Mouse (Mus musculus) MEL (cell line): ENCODE measurements at regions not wholly inside any gene's neighbourhood (a gene's known extent, or its start where the extent isn't known, plus 50 kb on each side); places are given as distances from the start of the nearest gene placed in this dataset.

Experiments used
- DNase-seq: peaks from one replicate; pipeline ENCODE4 v3.0.0; 2011; ENCODE audit warnings: low read depth, low spot score
- H3K27ac ChIP-seq: 2 replicates; pipeline ENCODE4 v1.5.1; 2012; ENCODE audit warnings: low read depth, mild to moderate bottlenecking, control low read depth, low read length, moderate library complexity; ENCODE audit not compliant: control insufficient read depth
- H3K27me3 ChIP-seq, 2 experiments: fragments of 150-350 bp in 1 of 2; sonication (generic) in 1 of 2; 2 replicates each; pipeline ENCODE4 v1.6.1; 2012; ENCODE audit warnings: low read length in 2 of 2, mild to moderate bottlenecking in 2 of 2, improper control_type of control experiment in 1 of 2, moderate library complexity in 1 of 2; ENCODE audit not compliant: insufficient read depth in 2 of 2, control insufficient read depth in 1 of 2
- H3K36me3 ChIP-seq, 2 experiments: 2 replicates each; pipeline ENCODE4 v1.6.1; 2012 to 2014; ENCODE audit warnings: low read length in 2 of 2, improper control_type of control experiment in 1 of 2, inconsistent platforms in 1 of 2, mild to moderate bottlenecking in 1 of 2; ENCODE audit not compliant: insufficient read depth in 2 of 2, control insufficient read depth in 1 of 2
- H3K4me1 ChIP-seq, 2 experiments: fragments of 150-350 bp in 1 of 2; sonication (generic) in 1 of 2; 2 replicates each; pipeline ENCODE4 v1.6.1; 2012; ENCODE audit warnings: low read length in 2 of 2, improper control_type of control experiment in 1 of 2, mild to moderate bottlenecking in 1 of 2; ENCODE audit not compliant: insufficient read depth in 2 of 2, control insufficient read depth in 1 of 2
- H3K4me3 ChIP-seq, 2 experiments: fragments of 150-350 bp in 1 of 2; sonication (generic) in 1 of 2; 2 replicates each; pipeline ENCODE4 v1.5.1; 2012; ENCODE audit warnings: low read depth in 2 of 2, low read length in 2 of 2, mild to moderate bottlenecking in 2 of 2, moderate library complexity in 2 of 2, control low read depth in 1 of 2, improper control_type of control experiment in 1 of 2; ENCODE audit not compliant: control insufficient read depth in 1 of 2, insufficient read depth in 1 of 2
- H3K79me2 ChIP-seq: 2 replicates; pipeline ENCODE4 v1.6.1; 2012; ENCODE audit warnings: mild to moderate bottlenecking, low read length, moderate library complexity; ENCODE audit not compliant: control insufficient read depth, poor library complexity, insufficient read depth
- H3K9ac ChIP-seq: 2 replicates; pipeline ENCODE4 v1.6.1; 2012; ENCODE audit warnings: low read depth, mild to moderate bottlenecking, control low read depth, low read length, moderate library complexity; ENCODE audit not compliant: control insufficient read depth, poor library complexity, severe bottlenecking
- H3K9me3 ChIP-seq: fragments of 150-350 bp; sonication (generic); replicated peaks from 2 replicates; pipeline ENCODE4 v1.6.1; 2012; ENCODE audit warnings: mild to moderate bottlenecking, low read length, improper control_type of control experiment, moderate library complexity; ENCODE audit not compliant: insufficient read depth
- BHLHE40 ChIP-seq: IDR thresholded peaks from 2 replicates; pipeline ENCODE4 v1.6.1; 2012; ENCODE audit warnings: low read depth, mild to moderate bottlenecking, inconsistent platforms, low read length, improper control_type of control experiment, borderline replicate concordance
- CHD2 ChIP-seq: IDR thresholded peaks from 2 replicates; pipeline ENCODE4 v1.6.1; 2011; ENCODE audit warnings: low read length, improper control_type of control experiment
- CTCF ChIP-seq, 3 experiments: IDR thresholded peaks in 2 of 3; conservative IDR thresholded peaks in 1 of 3; 2 replicates each; pipeline ENCODE4 v1.5.1; 2011 to 2012; ENCODE audit warnings: low read length in 3 of 3, low read depth in 2 of 3, mild to moderate bottlenecking in 2 of 3, improper control_type of control experiment in 1 of 3, inconsistent platforms in 1 of 3, mixed read lengths in 1 of 3, moderate library complexity in 1 of 3; ENCODE audit not compliant: control insufficient read depth in 1 of 3, insufficient read depth in 1 of 3, poor library complexity in 1 of 3, severe bottlenecking in 1 of 3
- E2F4 ChIP-seq: IDR thresholded peaks from 2 replicates; pipeline ENCODE4 v1.6.1; 2011; ENCODE audit warnings: low read depth, low read length, improper control_type of control experiment, borderline replicate concordance
- ELF1 ChIP-seq: IDR thresholded peaks from 2 replicates; pipeline ENCODE4 v1.6.1; 2014; ENCODE audit warnings: low read depth, mild to moderate bottlenecking, inconsistent platforms, low read length, improper control_type of control experiment, moderate library complexity
- EP300 ChIP-seq, 2 experiments: IDR thresholded peaks; 2 replicates each; pipeline ENCODE4 v1.6.1; 2011; ENCODE audit warnings: improper control_type of control experiment in 2 of 2, low read length in 2 of 2, low read depth in 1 of 2, mild to moderate bottlenecking in 1 of 2
- ETS1 ChIP-seq: IDR thresholded peaks from 2 replicates; pipeline ENCODE4 v1.6.1; 2012; ENCODE audit warnings: low read depth, mild to moderate bottlenecking, inconsistent platforms, low read length, improper control_type of control experiment, moderate library complexity
- GABPA ChIP-seq: IDR thresholded peaks from 2 replicates; pipeline ENCODE4 v1.6.1; 2012; ENCODE audit warnings: low read depth, mild to moderate bottlenecking, inconsistent platforms, low read length, improper control_type of control experiment, moderate library complexity
- GATA1 ChIP-seq: IDR thresholded peaks from 2 replicates; pipeline ENCODE4 v1.6.1; 2011; ENCODE audit warnings: low read depth, low read length, improper control_type of control experiment
- HCFC1 ChIP-seq: IDR thresholded peaks from 2 replicates; pipeline ENCODE4 v1.6.1; 2012; ENCODE audit warnings: low read depth, mild to moderate bottlenecking, inconsistent platforms, low read length, improper control_type of control experiment, moderate library complexity
- JUND ChIP-seq: IDR thresholded peaks from 2 replicates; pipeline ENCODE4 v1.6.1; 2011; ENCODE audit warnings: low read depth, mild to moderate bottlenecking, improper control_type of control experiment, low read length
- KAT2A ChIP-seq: conservative IDR thresholded peaks from 2 replicates; pipeline ENCODE4 v1.6.1; 2012; ENCODE audit warnings: low read depth, low read length, improper control_type of control experiment, inconsistent platforms
- MAFK ChIP-seq: IDR thresholded peaks from 2 replicates; pipeline ENCODE4 v1.6.1; 2011; ENCODE audit warnings: low read depth, mild to moderate bottlenecking, low read length, improper control_type of control experiment, borderline replicate concordance
- MAX ChIP-seq: IDR thresholded peaks from 2 replicates; pipeline ENCODE4 v1.6.1; 2011; ENCODE audit warnings: low read length, improper control_type of control experiment
- MAZ ChIP-seq: IDR thresholded peaks from 2 replicates; pipeline ENCODE4 v1.6.1; 2012; ENCODE audit warnings: low read depth, mild to moderate bottlenecking, inconsistent platforms, low read length, improper control_type of control experiment
- MYB ChIP-seq: IDR thresholded peaks from 2 replicates; pipeline ENCODE4 v1.6.1; 2011; ENCODE audit warnings: mild to moderate bottlenecking, low read depth, low read length, improper control_type of control experiment
- NELFE ChIP-seq: IDR thresholded peaks from 2 replicates; pipeline ENCODE4 v1.6.1; 2011; ENCODE audit warnings: low read depth, low read length, improper control_type of control experiment
- POLR2AphosphoS2 ChIP-seq: IDR thresholded peaks from 2 replicates; pipeline ENCODE4 v1.6.1; 2011; ENCODE audit warnings: low read length, improper control_type of control experiment
- POLR2AphosphoS5 ChIP-seq: IDR thresholded peaks from 2 replicates; pipeline ENCODE4 v1.6.1; 2012; ENCODE audit warnings: low read depth, borderline replicate concordance, mild to moderate bottlenecking, inconsistent platforms, low read length, moderate library complexity, mixed read lengths
- RAD21 ChIP-seq: IDR thresholded peaks from 2 replicates; pipeline ENCODE4 v1.6.1; 2011; ENCODE audit warnings: mild to moderate bottlenecking, low read depth, low read length, improper control_type of control experiment
- SIN3A ChIP-seq: IDR thresholded peaks from 2 replicates; pipeline ENCODE4 v1.6.1; 2012; ENCODE audit warnings: low read length, improper control_type of control experiment, inconsistent platforms
- SMC3 ChIP-seq: IDR thresholded peaks from 2 replicates; pipeline ENCODE4 v1.6.1; 2011; ENCODE audit warnings: low read depth, low read length, improper control_type of control experiment
- TAL1 ChIP-seq: IDR thresholded peaks from 2 replicates; pipeline ENCODE4 v1.6.1; 2012; ENCODE audit warnings: mild to moderate bottlenecking, inconsistent platforms, low read length, moderate library complexity, mixed read lengths
- TBP ChIP-seq: IDR thresholded peaks from 2 replicates; pipeline ENCODE4 v1.8.0; 2011; ENCODE audit warnings: low read depth, low read length, improper control_type of control experiment
- UBTF ChIP-seq: IDR thresholded peaks from 2 replicates; pipeline ENCODE4 v1.6.1; 2012; ENCODE audit warnings: low read depth, mild to moderate bottlenecking, inconsistent platforms, low read length, improper control_type of control experiment, moderate library complexity, borderline replicate concordance; ENCODE audit not compliant: insufficient read depth
- USF1 ChIP-seq: IDR thresholded peaks from 2 replicates; pipeline ENCODE4 v1.6.1; 2014; ENCODE audit warnings: low read depth, mild to moderate bottlenecking, inconsistent platforms, low read length, improper control_type of control experiment, moderate library complexity
- USF2 ChIP-seq, 2 experiments: IDR thresholded peaks; 2 replicates each; pipeline ENCODE4 v1.6.1; 2011 to 2012; ENCODE audit warnings: improper control_type of control experiment in 2 of 2, low read length in 2 of 2, borderline replicate concordance in 1 of 2, inconsistent platforms in 1 of 2, low read depth in 1 of 2, mild to moderate bottlenecking in 1 of 2; ENCODE audit not compliant: insufficient read depth in 1 of 2
- ZC3H11A ChIP-seq: IDR thresholded peaks from 2 replicates; pipeline ENCODE4 v1.6.1; 2012; ENCODE audit warnings: low read depth, mild to moderate bottlenecking, inconsistent platforms, low read length, improper control_type of control experiment
- ZNF384 ChIP-seq: IDR thresholded peaks from 2 replicates; pipeline ENCODE4 v1.6.1; 2012; ENCODE audit warnings: low read depth, mild to moderate bottlenecking, inconsistent platforms, low read length, improper control_type of control experiment

GRCm38 (mm10) chr12:109397175-109398058 lies 55.2 kb upstream of the Dlk1 start:
- no peak overlapping the region for H3K27ac ChIP-seq
- no peaks in the 10 kb centered on the region for H3K79me2 ChIP-seq
- no peaks in the 10 kb centered on the region for H3K9me3 ChIP-seq
- H3K4me3 ChIP-seq, result no peak overlapping the region
- no peak for TF ChIP-seq GATA1
- TF ChIP-seq USF2 (IDR thresholded peaks at IDR 0.05; ENCODE audit: borderline replicate concordance in 1 of 2, insufficient read depth in 1 of 2, low read depth in 1 of 2, low read length in 2 of 2), result no peak
- TF ChIP-seq HCFC1, result no peak
- no peak for TF ChIP-seq GABPA
- no peak for TF ChIP-seq ETS1
- TF ChIP-seq UBTF, result no peak
- TF ChIP-seq ZNF384, result no peak
- TF ChIP-seq E2F4, result no peak
- TF ChIP-seq CHD2, result no peak
- no peak for TF ChIP-seq TBP
- no peak for TF ChIP-seq SIN3A
- no peak for TF ChIP-seq SMC3
- no peak for TF ChIP-seq ELF1
- no peak for TF ChIP-seq JUND
- TF ChIP-seq POLR2AphosphoS2, result no peak
- H3K4me1 ChIP-seq, result no peaks in the 10 kb centered on the region
- H3K36me3 ChIP-seq, result no peaks in the 10 kb centered on the region
- no peak overlapping the region for H3K9ac ChIP-seq
- DNase-seq, result no peak
- no peaks in the 10 kb centered on the region for H3K27me3 ChIP-seq

DNA sequence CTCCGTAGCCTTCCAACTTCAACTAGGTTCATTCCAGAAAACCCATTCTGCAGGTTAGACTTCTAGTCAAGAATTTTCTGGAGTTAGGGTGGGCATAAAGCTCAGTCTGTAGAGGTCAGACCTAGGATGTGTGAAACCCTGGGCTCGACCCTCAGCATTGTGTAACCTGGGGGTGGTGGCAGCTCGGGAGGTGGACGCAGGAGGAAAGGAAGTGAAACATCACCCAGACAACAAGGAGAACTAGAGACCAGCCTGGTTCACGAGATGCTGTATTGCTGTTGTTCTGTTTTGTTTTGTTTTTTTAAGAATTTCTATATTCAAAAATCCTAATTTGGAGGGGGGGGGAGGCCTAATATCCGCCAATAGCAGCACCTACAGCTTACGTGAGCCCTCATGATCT lies 54.1 kb upstream of the Dlk1 start:
- Histone ChIP-seq H3K79me2 (no peaks in the 10 kb centered on the region), H3K9ac (no peak overlapping the region), H3K4me3 (no peak overlapping the region), H3K27ac (no peak overlapping the region), H3K36me3 (no peaks in the 10 kb centered on the region), H3K9me3 (no peaks in the 10 kb centered on the region), H3K4me1 (no peaks in the 10 kb centered on the region), H3K27me3 (no peaks in the 10 kb centered on the region)
- TF ChIP-seq CTCF (IDR thresholded peaks at IDR 0.05 in 2 of 3, conservative IDR thresholded peaks at IDR 0.05 in 1 of 3; ENCODE audit: control insufficient read depth in 1 of 3, insufficient read depth in 1 of 3, low read depth in 2 of 3, low read length in 3 of 3, poor library complexity in 1 of 3, severe bottlenecking in 1 of 3) (no peak), POLR2AphosphoS2 (no peak), USF1 (no peak), MAX (no peak), RAD21 (no peak), CHD2 (no peak), ELF1 (no peak), EP300 (IDR thresholded peaks at IDR 0.05; ENCODE audit: low read depth in 1 of 2, low read length in 2 of 2) (no peak), MAZ (no peak), MYB (no peak), SMC3 (no peak), GABPA (no peak), TBP (no peak), KAT2A (no peak), POLR2AphosphoS5 (no peak), MAFK (no peak), ZC3H11A (no peak), NELFE (no peak), BHLHE40 (no peak), TAL1 (no peak)
- DNase-seq, result no peak
